Comparison of ENCODE assay signal across 8 mouse cellular contexts in the genomic region with DNA sequence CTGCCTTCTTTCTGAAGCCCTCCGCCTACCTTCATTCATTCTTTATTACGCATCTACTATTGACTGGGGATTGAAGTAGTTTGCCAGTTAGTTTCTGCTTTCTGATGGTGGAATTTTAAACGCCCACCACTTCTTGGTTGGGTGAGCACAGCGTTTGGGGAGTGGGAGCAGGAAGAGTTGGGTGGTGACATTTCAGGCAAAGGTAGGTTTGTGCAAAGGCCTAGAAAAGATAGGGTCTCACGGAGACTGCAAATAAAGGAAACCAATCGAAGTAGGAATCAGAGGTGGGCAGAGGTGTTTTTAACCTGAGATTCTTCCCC. TPM values are rescaled to one million over a fixed set of nuclear protein-coding genes. Genes with fewer than 3 reads are reported as not detected.
DNase-seq lines count a peak whose midpoint lies in the region; ATAC-seq and TF ChIP-seq lines count a peak whose summit lies in the region.

No protein-coding gene starts in this region.

- no peak for DNase-seq in heart, adult 11 months
- DNase-seq in ES-E14 (ENCODE audit: low read depth, low spot score) = no peak
- no peak for DNase-seq in thymus, postnatal 0 days (ENCODE audit: low spot score)
- DNase-seq in Muller cell, postnatal 12 days (ENCODE audit: inconsistent ontology term) = no peak
- DNase-seq in adrenal gland, adult 8-10 months = no peak

- no peaks in the 10 kb centered on the region for H3K9me3 ChIP-seq in heart, embryonic 13.5 days
- H3K9me3 ChIP-seq in ES-E14 (ENCODE audit: control insufficient read depth, insufficient read depth, low read depth, low read length) = no peaks in the 10 kb centered on the region
- no peaks in the 10 kb centered on the region for H3K9me3 ChIP-seq in forebrain, embryonic 15.5 days

- peaks cover 36% of the 10 kb centered on the region for H3K79me2 ChIP-seq in macrophage (ENCODE audit: inconsistent target)

- peak overlapping the region; percentile 96 for H3K4me3 ChIP-seq in heart, embryonic 13.5 days
- peak overlapping the region; percentile 81 to 93 for H3K4me3 ChIP-seq in ES-E14 (ENCODE audit: insufficient read depth in 1 of 2, low read depth in 1 of 2, low read length in 2 of 2, poor library complexity in 1 of 2, severe bottlenecking in 1 of 2)
- H3K4me3 ChIP-seq in forebrain, embryonic 15.5 days = peak overlapping the region; percentile 70
- H3K4me3 ChIP-seq in macrophage (ENCODE audit: inconsistent target) = peak overlapping the region; percentile 53

- H3K27me3 ChIP-seq in heart, embryonic 13.5 days (replicated peaks) = no peaks in the 10 kb centered on the region
- H3K27me3 ChIP-seq in forebrain, embryonic 15.5 days = no peaks in the 10 kb centered on the region

- H3K27ac ChIP-seq in heart, embryonic 13.5 days (replicated peaks) = peak overlapping the region; percentile 87
- H3K27ac ChIP-seq in ES-E14 (ENCODE audit: insufficient read depth, low read depth, low read length, poor library complexity, severe bottlenecking) = peak overlapping the region; percentile 52; the same call in 1 of the 2 replicates
- peak overlapping the region; percentile 96 for H3K27ac ChIP-seq in forebrain, embryonic 15.5 days (replicated peaks)
- peak overlapping the region; percentile 51 for H3K27ac ChIP-seq in macrophage

- 9% methylated on average over 6 of the region's 6 CpGs for WGBS in heart, embryonic 13.5 days
- 4% methylated on average over 6 of the region's 6 CpGs for WGBS in forebrain, embryonic 15.5 days
- 20% methylated on average over 6 of the region's 6 CpGs for WGBS in macrophage (ENCODE audit: missing documents)

- no peak for ATAC-seq in heart, embryonic 13.5 days (ENCODE audit: extremely low read depth, insufficient number of reproducible peaks, low FRiP score, low TSS enrichment)
- no peak for ATAC-seq in forebrain, embryonic 15.5 days (replicated peaks)

- peak overlapping the region; percentile 98 for H3K9ac ChIP-seq in heart, embryonic 13.5 days
- H3K9ac ChIP-seq in ES-E14 (ENCODE audit: insufficient read depth, low read depth, low read length, poor library complexity, severe bottlenecking) = peak overlapping the region; percentile 94
- peak overlapping the region; percentile 85 for H3K9ac ChIP-seq in forebrain, embryonic 15.5 days (replicated peaks)

- peak overlapping the region; percentile 91 for H3K4me2 ChIP-seq in heart, embryonic 13.5 days
- peak overlapping the region; percentile 48 for H3K4me2 ChIP-seq in forebrain, embryonic 15.5 days (replicated peaks)

- H3K36me3 ChIP-seq in heart, embryonic 13.5 days = peaks cover 14% of the 10 kb centered on the region
- peaks cover 20% of the 10 kb centered on the region for H3K36me3 ChIP-seq in ES-E14 (ENCODE audit: control insufficient read depth, insufficient read depth, low read length, poor library complexity, severe bottlenecking)
- peaks cover 7% of the 10 kb centered on the region for H3K36me3 ChIP-seq in forebrain, embryonic 15.5 days
- no peaks in the 10 kb centered on the region for H3K36me3 ChIP-seq in macrophage (ENCODE audit: inconsistent target)

- in situ Hi-C loops in ES-E14 (cut with MboI; ENCODE audit: low sequenced_read_pairs in 2 of 2, unreplicated experiment in 2 of 2) = no loop called here

- H3K4me1 ChIP-seq in heart, embryonic 13.5 days = peaks cover 34% of the 10 kb centered on the region
- H3K4me1 ChIP-seq in ES-E14 (ENCODE audit: control insufficient read depth in 2 of 2, insufficient read depth in 2 of 2, low read length in 2 of 2, poor library complexity in 1 of 2) = no peaks in the 10 kb centered on the region
- H3K4me1 ChIP-seq in forebrain, embryonic 15.5 days = peaks cover 32% of the 10 kb centered on the region

TF ChIP-seq in ES-E14, 5 proteins besides CTCF, POLR2A, EP300 and RAD21:
- TF ChIP-seq CHD2 (IDR thresholded peaks at IDR 0.05; ENCODE audit: low read depth, low read length) (no peak), MAFK (IDR thresholded peaks at IDR 0.05; ENCODE audit: insufficient read depth, low read depth, low read length) (no peak), HCFC1 (IDR thresholded peaks at IDR 0.05; ENCODE audit: borderline replicate concordance, insufficient read depth, low read length) (no peak), ZNF384 (IDR thresholded peaks at IDR 0.05; ENCODE audit: low read depth, low read length) (no peak), ZC3H11A (IDR thresholded peaks at IDR 0.05; ENCODE audit: borderline replicate concordance, low read depth, low read length) (no peak)
TF ChIP-seq in ES-E14: peak in this region for 0.

RNA-seq across cellular contexts. Expression of gene Ybx1, which starts 0.7 kb away (rescaled TPM):
- polyA plus RNA-seq in heart, embryonic 13.5 days (2015; fragmentation: Nextera tagmentation; extraction: Ambion mirVana) = 536 TPM in 2 replicates
- 574 and 855 TPM in 2 replicates for total RNA-seq in ES-E14 (2012; rRNA removed)
- polyA plus RNA-seq in forebrain, embryonic 15.5 days (2015; fragmentation: Nextera tagmentation; extraction: Ambion mirVana) = 950 and 958 TPM in 2 replicates
- total RNA-seq in macrophage (2018; cell fraction: chromatin; rRNA removed) = 100 to 1,000 TPM in 22 of 26 experiments, 10 to 100 TPM in 4; 48.6 to 330 (median 194) TPM
- total RNA-seq in macrophage (2018; cell fraction: cytosol; rRNA removed) = 100 to 1,000 TPM; 359 to 922 (median 522) TPM
- total RNA-seq in macrophage (2018; cell fraction: nucleus; rRNA removed) = 100 to 1,000 TPM; 102 to 314 (median 168) TPM
- polyA plus RNA-seq in macrophage (2018) = 671 to 1,591 TPM (median 793 TPM) in 3 replicates
- polyA plus RNA-seq in thymus, postnatal 0 days (2015; fragmentation: Nextera tagmentation; extraction: Ambion mirVana) = 532 and 561 TPM in 2 replicates
- 100 to 1,000 TPM; 443 to 619 (median 512) TPM for total RNA-seq in adrenal gland, adult 8-10 months (2022)

RNA-seq across cellular contexts. Expression of gene Ppih, which starts 25.3 kb away (rescaled TPM):
- 50.7 and 60.6 TPM in 2 replicates for polyA plus RNA-seq in heart, embryonic 13.5 days (2015; fragmentation: Nextera tagmentation; extraction: Ambion mirVana)
- total RNA-seq in ES-E14 (2012; rRNA removed) = 101 and 127 TPM in 2 replicates
- 65.3 and 76.6 TPM in 2 replicates for polyA plus RNA-seq in forebrain, embryonic 15.5 days (2015; fragmentation: Nextera tagmentation; extraction: Ambion mirVana)
- total RNA-seq in macrophage (2018; cell fraction: chromatin; rRNA removed) = 10 to 100 TPM in 25 of 26 experiments, 1 to 10 TPM in 1; 8.4 to 32.2 (median 20.9) TPM
- 10 to 100 TPM; 13.6 to 25.8 (median 20.1) TPM for total RNA-seq in macrophage (2018; cell fraction: cytosol; rRNA removed)
- 10 to 100 TPM in 15 of 26 experiments, 1 to 10 TPM in 11; 5.5 to 30.7 (median 12.1) TPM for total RNA-seq in macrophage (2018; cell fraction: nucleus; rRNA removed)
- 19.8 to 39.9 TPM (median 33.9 TPM) in 3 replicates for polyA plus RNA-seq in macrophage (2018)
- 135 and 144 TPM in 2 replicates for polyA plus RNA-seq in thymus, postnatal 0 days (2015; fragmentation: Nextera tagmentation; extraction: Ambion mirVana)
- total RNA-seq in adrenal gland, adult 8-10 months (2022) = 10 to 100 TPM; 17.7 to 25.4 (median 24.3) TPM

RNA-seq across cellular contexts. Expression of gene Cldn19, which starts 39.9 kb away (rescaled TPM):
- not detected in 2 replicates for polyA plus RNA-seq in heart, embryonic 13.5 days (2015; fragmentation: Nextera tagmentation; extraction: Ambion mirVana)
- 0.18 and 0.63 TPM in 2 replicates for total RNA-seq in ES-E14 (2012; rRNA removed)
- 0.70 and 1.0 TPM in 2 replicates for polyA plus RNA-seq in forebrain, embryonic 15.5 days (2015; fragmentation: Nextera tagmentation; extraction: Ambion mirVana)
- total RNA-seq in macrophage (2018; cell fraction: chromatin; rRNA removed) = not detected
- not detected for total RNA-seq in macrophage (2018; cell fraction: cytosol; rRNA removed)
- total RNA-seq in macrophage (2018; cell fraction: nucleus; rRNA removed) = not detected
- not detected in 3 replicates for polyA plus RNA-seq in macrophage (2018)
- polyA plus RNA-seq in thymus, postnatal 0 days (2015; fragmentation: Nextera tagmentation; extraction: Ambion mirVana) = 0.14 TPM in 1 of 2 replicates, not detected in the other
- total RNA-seq in adrenal gland, adult 8-10 months (2022) = under 1 TPM in 3 of 4 experiments, not detected in 1; 0.06 to 0.40 (median 0.28) TPM
